Mouse (Mus musculus) cortical plate, adult 2 months (tissue): ENCODE results near the gene Stat5b. TPM values are rescaled to one million over a fixed set of nuclear protein-coding genes. Genes with fewer than 3 reads are reported as not detected.

ENCODE experiments used
- H3K27ac ChIP-seq: fragments of 200-500 bp; 2 replicates; pipeline ENCODE4 v1.5.1; 2012; ENCODE audit warnings: low read length, control low read depth, inconsistent platforms; ENCODE audit not compliant: insufficient read depth
- H3K4me1 ChIP-seq: fragments of 200-500 bp; 2 replicates; pipeline ENCODE4 v1.6.1; 2011; ENCODE audit warnings: low read length; ENCODE audit not compliant: control insufficient read depth, insufficient read depth
- H3K4me3 ChIP-seq: fragments of 200-500 bp; 2 replicates; pipeline ENCODE4 v1.5.1; 2011; ENCODE audit warnings: mild to moderate bottlenecking, low read length, control low read depth; ENCODE audit not compliant: insufficient read depth
- CTCF ChIP-seq: fragments of 200-500 bp; IDR thresholded peaks from 2 replicates; pipeline ENCODE4 v1.5.1; 2011; ENCODE audit warnings: mild to moderate bottlenecking, control low read depth, low read length; ENCODE audit not compliant: insufficient read depth; ENCODE audit errors: extremely low read depth
- POLR2A ChIP-seq: fragments of 200-500 bp; IDR thresholded peaks from 2 replicates; pipeline ENCODE4 v1.6.1; 2011; ENCODE audit warnings: mild to moderate bottlenecking, low read length, control low read depth; ENCODE audit not compliant: insufficient read depth; ENCODE audit errors: extremely low read depth
- polyA plus RNA-seq: library from polyadenylated mRNA; depleted of rRNA; stranded (reverse); fragments of >200 nt; gene quantifications from 2 replicates; pipeline ENCODE4 v1.2.3, GENCODE M21; 2012

Stat5b gene
- polyA plus RNA-seq, 1 experiment, result 19.7 TPM

GRCm38 (mm10) chr11:100758707-100759610 lies 91.6 kb downstream of the Stat5b start:
- TF ChIP-seq CTCF, result no peak
- TF ChIP-seq POLR2A, result peak; percentile 22; the same call in 1 of the 2 replicates
- Histone ChIP-seq H3K4me1 (peaks cover 7% of the 10 kb centered on the region; the same call in 1 of the 2 replicates), H3K27ac (peak overlapping the region; percentile 85), H3K4me3 (peak overlapping the region; percentile 66)

DNA sequence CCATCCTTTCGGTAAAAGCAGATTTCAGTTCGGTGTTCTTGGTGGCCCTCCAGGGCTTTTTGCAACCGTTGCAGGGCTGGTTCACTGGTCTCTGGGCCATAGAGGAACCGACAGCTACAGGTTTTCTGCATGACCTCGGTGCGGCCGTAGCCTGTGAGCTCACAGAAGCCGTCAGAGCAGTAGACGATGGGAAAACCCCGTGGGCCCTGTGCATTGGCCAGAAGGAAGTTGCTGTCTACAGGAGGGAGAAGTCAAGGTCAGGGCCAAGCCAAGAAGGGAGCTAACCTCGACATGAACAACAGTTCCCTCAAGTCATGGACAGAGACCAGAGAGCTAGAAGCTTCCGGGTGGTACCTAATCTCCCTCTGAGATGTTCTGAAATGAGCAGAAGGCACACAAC lies 93.0 kb downstream of the Stat5b start:
- TF ChIP-seq POLR2A, result no peak
- no peak for TF ChIP-seq CTCF
- Histone ChIP-seq H3K4me1 (peaks cover 14% of the 10 kb centered on the region; the same call in 1 of the 2 replicates), H3K4me3 (no peak overlapping the region)

DNA sequence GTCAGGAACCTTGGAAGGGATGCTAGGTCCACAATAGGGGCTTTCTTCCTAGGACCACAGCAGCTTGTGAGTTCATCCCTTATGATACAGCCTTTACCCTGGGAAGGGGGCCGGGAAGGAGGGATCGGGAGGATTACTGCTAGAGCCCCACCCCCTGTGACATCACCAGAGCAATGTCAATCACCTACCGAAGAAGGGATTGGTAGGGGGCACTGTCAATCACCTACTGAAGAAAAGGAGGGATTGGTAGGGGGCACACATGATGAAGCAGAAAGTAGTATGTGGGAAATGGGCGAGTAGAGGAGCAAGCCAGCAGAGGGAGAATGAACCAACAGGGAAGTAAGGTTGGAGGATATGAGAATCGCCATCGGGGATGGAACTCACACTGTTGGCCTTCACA lies 94.0 kb downstream of the Stat5b start:
- no peak overlapping the region for H3K27ac ChIP-seq
- peaks cover 11% of the 10 kb centered on the region; the same call in 1 of the 2 replicates for H3K4me1 ChIP-seq
- TF ChIP-seq POLR2A, result no peak
- TF ChIP-seq CTCF, result no peak
- no peak overlapping the region for H3K4me3 ChIP-seq

More for the DNA sequence above, 93.0 kb downstream of the Stat5b start:
- H3K27ac ChIP-seq, result no peak overlapping the region

GRCm38 (mm10) chr11:100754693-100755057 lies 95.8 kb downstream of the Stat5b start:
- TF ChIP-seq CTCF (no peak), POLR2A (no peak)
- no peak overlapping the region for H3K4me3 ChIP-seq
- peaks cover 11% of the 10 kb centered on the region; the same call in 1 of the 2 replicates for H3K4me1 ChIP-seq
- H3K27ac ChIP-seq, result peak overlapping the region; percentile 85

DNA sequence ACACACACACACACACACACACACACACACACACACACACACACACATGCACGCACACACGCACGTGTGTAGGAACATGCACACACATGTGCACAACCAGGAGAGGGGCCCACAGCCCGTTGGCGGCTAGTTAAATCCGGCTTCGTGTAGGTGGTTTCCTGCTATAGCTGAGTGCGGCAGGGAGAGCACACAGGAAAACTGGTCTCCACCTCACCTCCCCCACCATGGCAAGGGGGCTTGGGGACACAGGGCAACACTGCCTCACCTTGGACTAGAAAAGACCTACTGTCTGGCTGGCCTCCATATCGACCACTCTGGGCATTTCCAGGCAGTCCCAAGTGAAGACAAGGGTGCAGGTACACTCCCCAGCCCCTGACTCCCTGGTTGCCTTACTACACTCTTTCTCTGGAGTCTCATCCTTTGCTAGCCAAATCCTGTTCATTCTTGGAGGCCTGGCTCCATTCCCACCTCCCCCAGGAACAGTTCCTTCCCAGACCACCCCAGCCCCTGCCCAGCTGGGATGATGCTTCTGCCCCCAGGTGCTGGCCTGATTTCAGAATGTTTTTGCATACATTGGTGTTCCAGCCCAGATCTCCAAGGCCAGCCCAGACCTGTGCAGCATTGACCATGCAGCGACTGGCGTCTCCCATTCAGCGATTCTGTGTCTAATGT lies 96.4 kb downstream of the Stat5b start:
- Histone ChIP-seq H3K27ac (peak overlapping the region; percentile 67), H3K4me3 (no peak overlapping the region), H3K4me1 (peaks cover 14% of the 10 kb centered on the region; the same call in 1 of the 2 replicates)
- no peak for TF ChIP-seq POLR2A
- no peak for TF ChIP-seq CTCF

DNA sequence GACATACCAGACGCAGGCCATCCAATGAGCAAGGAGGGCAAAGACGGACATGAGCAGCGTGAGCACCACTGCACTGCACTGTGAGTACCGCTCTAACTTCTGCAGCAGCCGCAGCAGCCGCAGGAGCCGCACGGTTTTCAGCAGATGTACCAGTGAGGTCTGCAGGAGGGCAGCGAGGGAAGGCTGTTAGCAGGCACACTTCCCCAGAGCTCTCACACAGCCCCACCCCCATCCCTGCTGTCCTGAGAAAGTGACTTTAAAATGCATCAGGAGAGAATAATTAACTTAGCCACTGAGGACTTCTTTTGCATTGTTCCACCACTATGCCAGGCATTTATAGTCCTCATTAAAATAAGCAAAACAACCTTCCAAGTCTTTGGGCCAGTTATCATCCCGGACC lies 98.2 kb downstream of the Stat5b start:
- peaks cover 16% of the 10 kb centered on the region; the same call in 1 of the 2 replicates for H3K4me1 ChIP-seq
- H3K27ac ChIP-seq, result 0 out of 2 replicates have a peak overlapping the region, but pooled peaks have one; percentile 5
- no peak for TF ChIP-seq CTCF
- TF ChIP-seq POLR2A, result no peak
- no peak overlapping the region for H3K4me3 ChIP-seq

GRCm38 (mm10) chr11:100750127-100750526 lies 100.4 kb downstream of the Stat5b start:
- Histone ChIP-seq H3K4me1 (peaks cover 15% of the 10 kb centered on the region; the same call in 1 of the 2 replicates), H3K27ac (no peak overlapping the region; the same call in 1 of the 2 replicates), H3K4me3 (no peak overlapping the region)
- TF ChIP-seq CTCF (no peak), POLR2A (no peak)

DNA sequence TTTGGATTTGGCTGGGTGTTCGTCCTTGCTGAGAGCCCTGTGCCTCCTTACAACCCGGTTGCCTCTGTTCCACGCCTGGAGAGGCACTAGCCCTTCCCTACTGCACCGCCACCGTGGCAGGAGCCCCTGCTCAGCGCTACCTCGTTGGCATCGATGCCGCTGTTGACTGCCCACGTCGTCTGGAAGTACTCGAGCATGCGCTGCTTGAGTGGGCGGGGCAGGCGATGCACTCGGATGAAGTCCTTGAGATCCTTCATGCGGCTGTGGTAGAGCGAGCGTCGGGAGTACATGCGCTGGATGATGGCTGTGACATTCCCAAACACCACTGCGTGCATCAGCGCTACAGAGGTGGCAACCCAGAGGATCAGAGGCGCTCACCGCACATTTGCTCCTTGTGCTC lies 101.1 kb downstream of the Stat5b start:
- TF ChIP-seq POLR2A, result no peak
- no peak for TF ChIP-seq CTCF
- H3K4me3 ChIP-seq, result no peak overlapping the region
- peak overlapping the region; percentile 12; the same call in 1 of the 2 replicates for H3K27ac ChIP-seq
- peaks cover 12% of the 10 kb centered on the region; the same call in 1 of the 2 replicates for H3K4me1 ChIP-seq

DNA sequence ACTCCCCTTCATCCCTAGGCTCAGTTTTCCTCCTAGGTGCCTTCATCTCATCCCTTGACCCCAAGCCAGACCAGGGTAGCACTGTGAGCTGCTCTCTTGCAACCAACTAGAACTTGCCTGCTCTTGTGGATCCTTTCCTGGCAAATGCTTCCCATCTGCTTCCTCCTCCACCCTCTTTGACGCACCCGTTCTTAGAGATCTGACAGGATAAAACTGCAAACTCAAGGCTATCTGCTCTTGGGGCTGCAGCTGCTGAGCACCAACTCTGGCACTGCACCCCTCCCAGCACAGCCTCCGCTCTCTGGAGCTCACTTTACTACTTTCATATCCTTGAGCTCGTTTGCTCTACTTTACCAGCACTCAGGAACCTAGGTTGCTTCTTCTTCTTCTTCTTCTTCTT lies 101.9 kb downstream of the Stat5b start:
- Histone ChIP-seq H3K4me3 (no peak overlapping the region), H3K4me1 (peaks cover 10% of the 10 kb centered on the region; the same call in 1 of the 2 replicates), H3K27ac (no peak overlapping the region)
- TF ChIP-seq CTCF (no peak), POLR2A (no peak)

- no peak for TF ChIP-seq POLR2A
- no peak for TF ChIP-seq CTCF
- no peak overlapping the region for H3K27ac ChIP-seq
These were observed 103.4 kb downstream of the Stat5b start for GRCm38 (mm10) chr11:100747114-100747513.

More at GRCm38 (mm10) chr11:100747114-100747513, 103.4 kb downstream of the Stat5b start:
- 0 out of 2 replicates have a peak, but pooled peaks cover 4% of the 10 kb centered on the region for H3K4me1 ChIP-seq
- no peak overlapping the region for H3K4me3 ChIP-seq
